Mouse (Mus musculus): ENCODE data around the gene Lin37.

Lin37 gene

GRCm38 (mm10) chr7:30559443-30559954 lies at the start of gene Lin37:
Lin37 (minus strand) TSS chr7:30559838.
- peak; percentile 89 for DNase-seq (ENCODE audit: extremely low read depth, insufficient read length, low spot score)

- DNase-seq (ENCODE audit: extremely low read depth, insufficient read length, low spot score) = no peak
Observed at GRCm38 (mm10) chr7:30608476-30608875, 48.8 kb upstream of the Lin37 start.

GRCm38 (mm10) chr7:30607706-30608309 lies 48.2 kb upstream of the Lin37 start:
- no peak for DNase-seq (ENCODE audit: extremely low read depth, insufficient read length, low spot score)

GRCm38 (mm10) chr7:30604944-30605343 lies 45.3 kb upstream of the Lin37 start:
- DNase-seq (ENCODE audit: extremely low read depth, insufficient read length, low spot score) = no peak

- no peak for DNase-seq (ENCODE audit: extremely low read depth, insufficient read length, low spot score)
Observed at GRCm38 (mm10) chr7:30604424-30604823, 44.8 kb upstream of the Lin37 start.

- DNase-seq (ENCODE audit: extremely low read depth, insufficient read length, low spot score) = no peak
Observed at GRCm38 (mm10) chr7:30602583-30602982, 42.9 kb upstream of the Lin37 start.

GRCm38 (mm10) chr7:30600651-30601050 lies 41.0 kb upstream of the Lin37 start:
- no peak for DNase-seq (ENCODE audit: extremely low read depth, insufficient read length, low spot score)

- DNase-seq (ENCODE audit: extremely low read depth, insufficient read length, low spot score) = no peak
Observed at GRCm38 (mm10) chr7:30599933-30600353, 40.3 kb upstream of the Lin37 start.

- DNase-seq (ENCODE audit: extremely low read depth, insufficient read length, low spot score) = no peak
Observed at GRCm38 (mm10) chr7:30598786-30599185, 39.1 kb upstream of the Lin37 start, which contains the start of gene Zbtb32. Zbtb32 (minus strand) TSS chr7:30598909.

- no peak for DNase-seq (ENCODE audit: extremely low read depth, insufficient read length, low spot score)
Observed at GRCm38 (mm10) chr7:30596811-30597210, 37.2 kb upstream of the Lin37 start.

GRCm38 (mm10) chr7:30596093-30596492 lies 36.5 kb upstream of the Lin37 start:
- DNase-seq (ENCODE audit: extremely low read depth, insufficient read length, low spot score) = no peak

- no peak for DNase-seq (ENCODE audit: extremely low read depth, insufficient read length, low spot score)
Observed at GRCm38 (mm10) chr7:30594510-30595024, 34.9 kb upstream of the Lin37 start.

- no peak for DNase-seq (ENCODE audit: extremely low read depth, insufficient read length, low spot score)
Observed at GRCm38 (mm10) chr7:30593579-30594509, 34.2 kb upstream of the Lin37 start.

- DNase-seq (ENCODE audit: extremely low read depth, insufficient read length, low spot score) = no peak
Observed at GRCm38 (mm10) chr7:30592772-30593423, 33.3 kb upstream of the Lin37 start.

- DNase-seq (ENCODE audit: extremely low read depth, insufficient read length, low spot score) = no peak
Observed at GRCm38 (mm10) chr7:30591605-30591951, 31.9 kb upstream of the Lin37 start.

GRCm38 (mm10) chr7:30590927-30591604 lies 31.4 kb upstream of the Lin37 start:
- DNase-seq (ENCODE audit: extremely low read depth, insufficient read length, low spot score) = no peak

GRCm38 (mm10) chr7:30589435-30590301 lies 30.0 kb upstream of the Lin37 start:
- peak; percentile 48 for DNase-seq (ENCODE audit: extremely low read depth, insufficient read length, low spot score)

GRCm38 (mm10) chr7:30588676-30589434 lies 29.2 kb upstream of the Lin37 start, which contains the start of gene Kmt2b:
Kmt2b (minus strand) TSS chr7:30588726.
- DNase-seq (ENCODE audit: extremely low read depth, insufficient read length, low spot score) = peak; percentile 98

Data from 3134 (cell line).